Mouse (Mus musculus): Measurements from ENCODE around the gene Zfp879. TPM values are rescaled to one million over a fixed set of nuclear protein-coding genes. Genes with fewer than 3 reads are reported as not detected.

Zfp879 gene
- polyA plus RNA-seq, 1 experiment from 2014 or later = 0.70 TPM

- no peak overlapping the region for H3K27ac ChIP-seq (replicated peaks)
- peaks cover 21% of the 10 kb centered on the region for H3K4me1 ChIP-seq
- 87% methylated on average over 3 of the region's 3 CpGs for WGBS
- no peak overlapping the region for H3K4me3 ChIP-seq
- 0 out of 2 replicates have a peak, but pooled peaks cover 5% of the 10 kb centered on the region for H3K9me3 ChIP-seq
- no peak for DNase-seq (ENCODE audit: low spot score)
- no peaks in the 10 kb centered on the region for H3K36me3 ChIP-seq (replicated peaks)
- H3K27me3 ChIP-seq (replicated peaks; ENCODE audit: low read depth, poor library complexity, severe bottlenecking) = peaks cover 42% of the 10 kb centered on the region
Observed at GRCm38 (mm10) chr11:50845951-50846350, 4.6 kb upstream of the Zfp879 start.

DNA sequence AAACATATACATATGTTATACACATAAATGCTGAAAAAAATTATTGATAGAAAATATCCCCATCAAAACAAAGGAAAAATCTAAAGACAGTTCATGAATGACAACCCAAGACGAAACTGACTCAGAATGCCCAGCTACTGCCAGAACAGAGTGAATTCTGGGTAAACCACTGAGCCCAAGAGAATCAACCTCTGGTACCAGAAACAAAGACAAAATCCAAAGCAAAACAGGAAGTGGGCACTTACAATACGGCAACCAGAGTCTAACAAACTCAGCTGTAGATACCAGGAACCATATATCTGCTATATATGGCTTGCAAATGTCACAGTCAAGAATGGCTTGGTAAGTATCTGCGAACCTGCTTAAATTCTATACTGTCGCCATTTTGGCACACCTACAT, 5.6 kb downstream of the Zfp879 start:
- 0 out of 2 replicates have a peak, but pooled peaks cover 3% of the 10 kb centered on the region for H3K4me1 ChIP-seq
- 89% methylated on average over 4 of the region's 4 CpGs for WGBS
- no peak overlapping the region for H3K27ac ChIP-seq (replicated peaks)
- peaks cover 22% of the 10 kb centered on the region for H3K36me3 ChIP-seq (replicated peaks)
- H3K27me3 ChIP-seq (replicated peaks; ENCODE audit: low read depth, poor library complexity, severe bottlenecking) = no peaks in the 10 kb centered on the region
- H3K4me3 ChIP-seq = no peak overlapping the region
- DNase-seq (ENCODE audit: low spot score) = no peak
- peaks cover 15% of the 10 kb centered on the region for H3K9me3 ChIP-seq

DNA sequence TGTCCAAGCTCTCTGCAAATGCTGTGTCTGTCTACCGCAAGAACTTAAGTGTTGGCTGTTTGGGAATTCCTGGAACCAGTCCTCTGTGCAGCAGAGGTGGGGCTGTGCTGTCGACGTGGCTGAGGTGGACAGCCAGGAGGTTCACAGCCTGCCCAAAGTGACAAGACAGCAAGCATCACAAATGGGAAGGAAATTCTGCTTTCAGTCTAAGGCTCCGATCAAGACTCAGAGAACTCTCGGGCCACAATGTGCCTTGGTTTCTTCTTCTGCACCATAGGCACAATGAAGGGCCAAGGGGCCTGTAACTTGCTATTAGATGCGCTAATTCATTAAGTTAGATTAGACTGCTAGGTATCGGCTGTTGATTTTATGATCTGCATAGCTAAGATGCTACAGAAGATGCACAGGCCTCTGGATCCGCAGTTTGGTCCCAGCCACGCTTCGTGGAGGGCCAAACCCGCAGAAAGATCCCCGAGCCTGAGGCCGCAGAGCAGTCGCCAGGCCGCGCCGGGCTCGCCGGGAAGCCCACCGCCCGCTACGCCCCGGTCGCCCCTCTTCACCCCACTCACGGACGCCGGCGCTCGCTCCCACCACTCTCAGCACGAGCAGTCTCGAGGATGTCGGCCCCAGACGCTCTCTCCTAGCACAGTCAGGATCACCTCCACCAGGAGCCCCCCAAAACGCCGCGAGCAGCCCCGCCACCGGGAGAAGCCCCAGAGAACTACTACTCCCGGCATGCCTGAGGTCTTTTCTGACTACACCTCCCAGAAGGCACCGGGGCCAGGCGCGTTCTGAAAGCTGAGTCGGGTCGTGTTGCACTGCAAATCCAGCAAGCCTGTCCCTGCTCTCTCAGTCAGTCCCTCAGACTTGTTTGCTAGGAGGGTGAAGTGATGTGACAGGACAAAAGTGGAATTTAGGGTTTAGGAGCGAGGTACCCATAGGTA, 14.1 kb downstream of the Zfp879 start, which contains the start of gene Zfp354c:
Gene Zfp354c (minus strand): TSS at position 715 of the 944 bp plus-strand sequence.
- DNase-seq (ENCODE audit: low spot score) = peak; percentile 92
- peak within 1 kb of the TSS; percentile 94 for H3K27ac ChIP-seq (replicated peaks)
- H3K27me3 ChIP-seq (replicated peaks; ENCODE audit: low read depth, poor library complexity, severe bottlenecking) = no peaks in the 10 kb centered on the region
- H3K4me1 ChIP-seq = peaks cover 10% of the 10 kb centered on the region
- WGBS = under 1% methylated on average over 45 of the region's 45 CpGs
- peaks cover 2% of the 10 kb centered on the region for H3K9me3 ChIP-seq
- peaks cover 42% of the 10 kb centered on the region for H3K36me3 ChIP-seq (replicated peaks)
- H3K4me3 ChIP-seq = peak within 1 kb of the TSS; percentile 86

GRCm38 (mm10) chr11:50826214-50826613, 15.1 kb downstream of the Zfp879 start:
- Histone ChIP-seq H3K4me1 (peaks cover 10% of the 10 kb centered on the region), H3K27ac (replicated peaks) (no peak overlapping the region), H3K4me3 (peak overlapping the region; percentile 86), H3K27me3 (replicated peaks; ENCODE audit: low read depth, poor library complexity, severe bottlenecking) (no peaks in the 10 kb centered on the region), H3K36me3 (replicated peaks) (peaks cover 49% of the 10 kb centered on the region), H3K9me3 (no peaks in the 10 kb centered on the region)
- no peak for DNase-seq (ENCODE audit: low spot score)
- 76% methylated on average over 2 of the region's 2 CpGs for WGBS

DNA sequence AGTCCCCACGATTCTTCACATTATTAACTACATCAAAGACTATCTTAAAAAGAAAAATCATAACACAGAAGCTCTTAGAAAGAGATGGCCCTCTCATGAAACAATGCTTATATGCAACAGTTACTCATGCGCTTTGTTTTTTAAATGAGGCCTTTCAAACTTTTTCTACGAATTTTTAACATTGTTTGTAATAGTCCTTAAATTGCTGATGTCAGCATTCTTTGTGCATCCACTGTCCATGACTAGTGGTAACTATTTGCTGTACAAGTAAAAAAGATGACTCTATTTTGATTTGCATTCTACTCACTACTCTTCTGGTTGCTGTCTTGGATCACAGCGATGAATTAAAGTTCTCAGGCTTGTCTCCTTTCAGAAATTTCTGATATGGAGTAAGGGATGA, 27.1 kb downstream of the Zfp879 start:
- WGBS = 96% methylated on average over 4 of the region's 4 CpGs
- Histone ChIP-seq H3K4me3 (no peak overlapping the region), H3K9me3 (peaks cover 59% of the 10 kb centered on the region)

GRCm38 (mm10) chr11:50798836-50799235, 42.5 kb downstream of the Zfp879 start:
- no peak overlapping the region for H3K4me3 ChIP-seq
- peaks cover 10% of the 10 kb centered on the region for H3K4me1 ChIP-seq
- H3K27ac ChIP-seq (replicated peaks) = no peak overlapping the region
- no peaks in the 10 kb centered on the region for H3K27me3 ChIP-seq (replicated peaks; ENCODE audit: low read depth, poor library complexity, severe bottlenecking)
- no peaks in the 10 kb centered on the region for H3K9me3 ChIP-seq
- DNase-seq (ENCODE audit: low spot score) = no peak
- H3K36me3 ChIP-seq (replicated peaks) = no peaks in the 10 kb centered on the region

More for the DNA sequence above, 27.1 kb downstream of the Zfp879 start:
- no peak for DNase-seq (ENCODE audit: low spot score)
- H3K4me1 ChIP-seq = no peaks in the 10 kb centered on the region
- H3K36me3 ChIP-seq (replicated peaks) = peaks cover 100% of the 10 kb centered on the region
- H3K27ac ChIP-seq (replicated peaks) = no peak overlapping the region
- no peaks in the 10 kb centered on the region for H3K27me3 ChIP-seq (replicated peaks; ENCODE audit: low read depth, poor library complexity, severe bottlenecking)

- DNase-seq (ENCODE audit: low spot score) = no peak
- H3K9me3 ChIP-seq = no peaks in the 10 kb centered on the region
- no peak overlapping the region for H3K4me3 ChIP-seq
- H3K36me3 ChIP-seq (replicated peaks) = no peaks in the 10 kb centered on the region
- H3K27me3 ChIP-seq (replicated peaks; ENCODE audit: low read depth, poor library complexity, severe bottlenecking) = no peaks in the 10 kb centered on the region
- whole genome bisulfite sequencing = 75% methylated on average over 11 of the region's 11 CpGs
- H3K4me1 ChIP-seq = peaks cover 10% of the 10 kb centered on the region
- no peak overlapping the region for H3K27ac ChIP-seq (replicated peaks)
Observed at GRCm38 (mm10) chr11:50797674-50798073, 43.7 kb downstream of the Zfp879 start.

Other genes starting within 250 kb of the Zfp879 start
- 0.74 and 1.4 TPM in 2 replicates for gene Adamts2, start 239.5 kb downstream of the Zfp879 start, polyA plus RNA-seq (2016; fragmentation: Nextera tagmentation; extraction: Ambion mirVana)
- 33.3 and 34.1 TPM in 2 replicates for gene Zfp354c, start 13.8 kb downstream of the Zfp879 start, polyA plus RNA-seq (2016; fragmentation: Nextera tagmentation; extraction: Ambion mirVana)
- gene Grm6, start 9.1 kb upstream of the Zfp879 start, polyA plus RNA-seq (2016; fragmentation: Nextera tagmentation; extraction: Ambion mirVana) = 0.06 TPM in 1 of 2 replicates, not detected in the other
- 13.9 and 16.2 TPM in 2 replicates for gene Zfp454, start 46.1 kb upstream of the Zfp879 start, polyA plus RNA-seq (2016; fragmentation: Nextera tagmentation; extraction: Ambion mirVana)
- 21.3 and 21.6 TPM in 2 replicates for gene Zfp2, start 74.6 kb upstream of the Zfp879 start, polyA plus RNA-seq (2016; fragmentation: Nextera tagmentation; extraction: Ambion mirVana)
- gene Zfp354b, start 90.1 kb upstream of the Zfp879 start, polyA plus RNA-seq (2016; fragmentation: Nextera tagmentation; extraction: Ambion mirVana) = 0.75 and 0.79 TPM in 2 replicates
- not detected in 2 replicates for gene 4933414I15Rik, start 102.2 kb upstream of the Zfp879 start, polyA plus RNA-seq (2016; fragmentation: Nextera tagmentation; extraction: Ambion mirVana)
- not detected in 2 replicates for gene Prop1, start 112.2 kb upstream of the Zfp879 start, polyA plus RNA-seq (2016; fragmentation: Nextera tagmentation; extraction: Ambion mirVana)
- gene Olfr1378, start 125.0 kb upstream of the Zfp879 start, polyA plus RNA-seq (2016; fragmentation: Nextera tagmentation; extraction: Ambion mirVana) = not detected in 2 replicates
- gene Olfr1377, start 140.4 kb upstream of the Zfp879 start, polyA plus RNA-seq (2016; fragmentation: Nextera tagmentation; extraction: Ambion mirVana) = not detected in 2 replicates
- not detected in 2 replicates for gene Olfr51, start 162.0 kb upstream of the Zfp879 start, polyA plus RNA-seq (2016; fragmentation: Nextera tagmentation; extraction: Ambion mirVana)
- not detected in 2 replicates for gene Olfr54, start 172.7 kb upstream of the Zfp879 start, polyA plus RNA-seq (2016; fragmentation: Nextera tagmentation; extraction: Ambion mirVana)
- gene Olfr1375, start 206.6 kb upstream of the Zfp879 start, polyA plus RNA-seq (2016; fragmentation: Nextera tagmentation; extraction: Ambion mirVana) = not detected in 2 replicates
- gene Zfp354a, start 217.7 kb upstream of the Zfp879 start, polyA plus RNA-seq (2016; fragmentation: Nextera tagmentation; extraction: Ambion mirVana) = 7.8 and 8.6 TPM in 2 replicates

Data from embryonic facial prominence, embryonic 10.5 days (tissue).